Mouse (Mus musculus) Patski (cell line): ENCODE results near the gene Gas2. TPM values are rescaled to one million over a fixed set of nuclear protein-coding genes. Genes with fewer than 3 reads are reported as not detected.

Experiments
- ATAC-seq: fragments of 100-300 bp; one replicate; pipeline ENCODE4 v1.8.0; 2021
- CTCF ChIA-PET: fragments of 350-600 bp; sonication (Branson Sonifier 250); formaldehyde crosslinking; loops from one replicate; lab custom pipeline; 2022; ENCODE audit warnings: inconsistent platforms; lab: Charles Lee
- POLR2A ChIA-PET: fragments of 350-600 bp; sonication (Branson Sonifier 250); formaldehyde crosslinking; loops from one replicate; lab custom pipeline; 2022; ENCODE audit warnings: antibody characterized with exemption, inconsistent platforms; lab: Charles Lee
- DNase-seq: peaks from one replicate; pipeline ENCODE4 v3.0.0-alpha.2; 2011; ENCODE audit warnings: low read depth, low spot score
- H3K27me3 ChIP-seq: fragments of 371-371 bp; one replicate; pipeline ENCODE4 v1.5.1; 2021
- CTCF ChIP-seq: fragments of 100-300 bp; IDR thresholded peaks from one replicate; pipeline ENCODE4 v1.5.1; 2021
- in situ Hi-C: fragments of 300-500 bp; cut with MboI; formaldehyde crosslinking; loops from 3 replicates; pipeline ENCODE4 v1.11.1; 2018; ENCODE audit warnings: low pct_unique_long_range_greater_than_20kb, mixed read lengths
- polyA plus RNA-seq: library from polyadenylated mRNA; unstranded; gene quantifications from one replicate; pipeline ENCODE4 v1.2.3, GENCODE M21; 2021

Gene Gas2
- polyA plus RNA-seq, 1 experiment from 2014 or later, result 2.8 TPM

DNA sequence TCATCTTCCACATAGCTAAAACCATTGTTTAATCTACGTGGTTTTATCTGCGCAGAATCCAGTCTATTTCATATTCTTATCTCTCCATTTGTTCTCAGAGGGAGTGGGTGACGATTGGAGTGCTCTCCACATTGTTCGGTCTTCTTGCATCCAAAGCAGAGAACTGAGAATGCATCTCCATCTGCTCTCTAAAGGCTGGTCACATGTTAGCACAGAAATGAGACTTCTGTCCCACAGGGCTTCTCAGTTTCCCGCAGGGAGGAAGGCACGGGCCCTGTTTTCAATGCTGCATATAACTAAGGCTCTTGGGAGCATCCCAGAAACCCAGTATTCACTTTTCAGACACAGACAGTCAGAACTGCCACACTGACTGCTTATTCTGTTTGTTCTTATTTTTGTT lies 123.9 kb downstream of the Gas2 start:
- in situ Hi-C loops, result no loop called here
- POLR2A ChIA-PET, result no interaction called here
- ATAC-seq, result no peak
- no peak for DNase-seq
- no peak for TF ChIP-seq CTCF
- CTCF ChIA-PET, result no interaction called here
- H3K27me3 ChIP-seq, result no peaks in the 10 kb centered on the region

DNA sequence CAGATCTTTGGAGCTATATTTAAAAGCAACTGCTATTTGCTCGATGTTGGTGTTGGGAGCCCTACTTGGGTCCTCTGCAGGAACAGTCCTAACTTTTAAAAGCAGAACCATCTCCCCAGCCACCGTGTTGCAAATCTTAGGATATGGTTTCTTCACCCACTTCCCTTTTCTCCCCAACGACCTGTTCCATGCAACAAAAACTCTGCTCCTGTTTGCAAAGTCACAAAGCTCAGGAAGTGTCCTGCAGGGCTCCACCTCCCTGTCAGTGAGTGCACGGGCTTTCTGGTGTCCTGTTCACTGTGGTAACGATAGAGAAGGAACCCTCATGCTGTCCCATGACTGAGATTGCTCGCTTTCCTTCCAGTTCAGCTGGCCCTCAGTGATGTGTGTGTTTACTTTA lies 125.1 kb downstream of the Gas2 start:
- no peak for ATAC-seq
- DNase-seq, result no peak
- ChIA-PET CTCF (no interaction called here), POLR2A (no interaction called here)
- H3K27me3 ChIP-seq, result no peaks in the 10 kb centered on the region
- in situ Hi-C loops, result no loop called here
- no peak for TF ChIP-seq CTCF

DNA sequence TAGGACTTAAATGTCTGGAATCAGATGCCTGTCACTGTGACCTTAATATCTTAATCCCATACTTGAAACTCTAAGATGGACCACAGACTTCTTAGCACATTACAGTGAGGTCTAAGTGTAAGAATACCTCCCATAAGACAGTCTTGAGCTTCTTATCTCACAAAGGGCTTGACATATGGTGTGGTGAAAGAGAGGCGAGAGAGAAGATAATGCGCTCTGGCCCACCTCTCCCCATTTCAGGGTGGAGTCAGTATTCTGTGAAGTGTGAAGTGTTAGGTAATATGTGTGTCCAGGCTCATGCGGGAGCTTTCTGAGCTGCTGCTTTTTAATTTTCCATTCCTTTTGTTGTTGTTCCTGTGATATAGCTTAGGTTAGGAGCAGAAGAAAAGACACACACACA lies 129.2 kb downstream of the Gas2 start:
- in situ Hi-C loops, result no loop called here
- ChIA-PET CTCF (no interaction called here), POLR2A (no interaction called here)
- no peaks in the 10 kb centered on the region for H3K27me3 ChIP-seq
- ATAC-seq, result no peak
- TF ChIP-seq CTCF, result no peak
- no peak for DNase-seq

DNA sequence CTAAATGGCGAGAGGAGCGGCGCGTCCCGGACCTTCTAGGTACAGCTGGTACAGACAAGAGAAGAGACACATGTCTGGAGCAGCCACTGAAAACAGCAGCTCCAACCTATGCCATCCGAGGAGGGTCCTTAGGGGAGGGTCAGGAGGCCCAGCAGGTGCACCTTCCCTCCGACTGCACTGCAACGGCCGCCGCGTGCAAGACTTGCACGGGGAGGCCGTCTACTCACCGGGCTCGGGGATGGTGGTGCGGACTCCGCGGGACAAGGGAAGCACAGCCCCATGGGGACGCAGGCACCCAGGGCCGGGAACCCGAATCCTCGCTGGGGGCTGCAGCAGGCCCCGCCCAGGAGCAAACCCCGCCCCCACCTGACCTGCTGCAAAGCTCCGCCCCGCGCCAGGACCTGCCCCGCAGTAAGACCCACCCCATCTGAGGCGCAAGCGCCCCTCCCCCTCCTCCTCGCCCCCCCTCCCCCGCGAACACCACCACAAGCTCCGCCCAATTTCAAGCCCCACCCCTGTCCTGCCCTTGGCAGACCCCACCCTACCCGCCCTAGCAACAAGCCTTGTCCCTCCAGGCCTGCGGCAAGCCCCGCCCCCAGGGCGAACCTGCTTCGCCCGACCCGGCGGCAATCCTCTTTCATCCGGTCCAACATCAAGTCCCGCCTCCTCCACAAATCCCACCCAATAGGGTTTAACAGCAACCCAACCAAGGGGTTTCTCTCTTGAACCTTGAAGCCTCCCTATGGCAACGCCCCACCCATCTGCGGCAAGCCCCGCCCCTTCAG lies 143.9 kb downstream of the Gas2 start, which contains the start of gene Svip:
Svip (minus strand) TSS at position 508 of the 785 bp plus-strand sequence.
- DNase-seq (peak; percentile 87), ATAC-seq (peak; percentile 99)
- ChIA-PET CTCF (no interaction called here), POLR2A (no interaction called here)
- no peak for TF ChIP-seq CTCF
- in situ Hi-C loops, result no loop called here
- H3K27me3 ChIP-seq, result no peaks in the 10 kb centered on the region

DNA sequence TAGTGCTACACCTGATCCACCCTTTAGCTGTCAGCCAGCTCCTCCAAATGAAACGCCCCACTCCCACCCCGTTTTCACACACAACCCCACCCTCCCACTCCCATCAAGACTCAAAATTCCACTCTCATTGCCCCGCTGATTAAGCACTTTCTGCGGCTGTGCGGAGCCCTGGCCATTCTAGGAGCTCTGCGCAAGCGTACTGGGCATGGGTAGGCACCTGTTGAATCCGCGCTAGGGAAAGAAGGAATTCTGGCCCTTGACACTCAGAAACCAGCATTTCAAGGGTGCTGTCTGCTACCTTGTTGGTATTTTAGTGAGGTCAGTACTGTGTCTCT lies 144.4 kb downstream of the Gas2 start:
- ATAC-seq (peak; percentile 85), DNase-seq (no peak)
- ChIA-PET CTCF (no interaction called here), POLR2A (no interaction called here)
- in situ Hi-C loops, result no loop called here
- H3K27me3 ChIP-seq, result no peaks in the 10 kb centered on the region
- no peak for TF ChIP-seq CTCF

DNA sequence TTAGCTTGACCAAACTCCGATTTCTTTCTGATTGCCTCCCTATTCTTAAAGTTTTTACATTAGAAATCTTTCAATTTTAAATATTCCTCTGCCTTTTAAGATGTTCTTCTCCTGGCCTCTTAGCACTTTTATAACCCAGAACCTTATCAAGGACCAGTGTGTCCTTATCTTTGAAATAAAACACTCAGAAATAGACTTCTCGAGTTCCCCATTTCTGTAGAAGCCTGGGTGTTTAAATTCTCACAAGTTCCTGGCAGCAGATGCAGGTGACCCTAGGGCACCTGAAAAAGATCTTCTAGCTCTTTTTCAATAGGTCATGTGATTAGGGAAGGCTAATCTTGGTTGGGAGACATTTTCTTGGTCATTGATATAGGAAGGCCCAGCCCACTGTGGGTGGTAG lies 145.3 kb downstream of the Gas2 start:
- ATAC-seq (no peak), DNase-seq (no peak)
- no peak for TF ChIP-seq CTCF
- CTCF ChIA-PET, result interaction anchor here (0.7 kb wide), 1 partner anchor 1479 kb away, joined by 3 read pairs; no protein-coding TSS in a partner anchor
- POLR2A ChIA-PET, result no interaction called here
- H3K27me3 ChIP-seq, result no peaks in the 10 kb centered on the region
- in situ Hi-C loops, result no loop called here

DNA sequence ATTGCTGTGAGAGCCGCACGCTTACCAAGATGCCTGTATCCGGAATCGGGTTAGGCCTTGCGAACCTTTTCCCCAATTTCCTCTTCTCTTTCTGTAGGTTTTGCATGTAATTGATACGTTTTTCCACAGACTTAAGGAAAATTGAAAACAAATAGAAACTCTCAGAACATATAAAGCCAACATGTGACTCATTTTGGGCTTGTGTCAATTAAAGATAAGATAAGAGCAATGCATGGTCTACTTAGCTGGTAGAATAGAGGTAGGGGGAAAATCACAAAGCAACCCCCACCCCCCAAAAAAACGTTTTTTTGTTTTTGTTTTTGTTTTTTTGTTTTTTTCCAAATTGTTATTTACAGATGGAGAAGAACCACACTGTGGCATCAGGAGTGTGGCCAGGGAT lies 151.6 kb downstream of the Gas2 start:
- in situ Hi-C loops, result no loop called here
- CTCF ChIA-PET, result no interaction called here
- ATAC-seq, result no peak

DNA sequence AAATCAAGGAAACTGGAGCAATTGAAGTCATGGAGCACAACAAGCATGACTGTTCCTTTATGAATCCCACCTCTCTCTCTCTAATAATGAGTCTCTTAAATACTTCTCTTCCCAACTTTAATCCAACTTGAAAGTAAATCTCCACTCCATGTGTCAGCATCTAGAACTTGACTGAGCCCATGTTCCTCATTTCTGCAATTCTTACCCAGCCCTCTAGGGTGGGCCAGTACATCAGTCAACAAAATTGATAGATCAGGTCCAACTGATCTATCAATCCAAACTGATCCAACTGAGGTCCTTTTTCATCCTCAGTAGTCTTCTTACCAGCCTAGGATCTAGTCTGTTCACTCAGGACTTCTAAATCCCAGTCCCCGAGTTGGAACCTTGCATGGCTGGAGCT lies 153.4 kb downstream of the Gas2 start:
- CTCF ChIA-PET, result interaction anchor here (2.2 kb wide), 1 partner anchor 23 kb away, joined by 5 read pairs; no protein-coding TSS in a partner anchor
- no peak for TF ChIP-seq CTCF
- in situ Hi-C loops, result no loop called here

More for the DNA sequence above, 151.6 kb downstream of the Gas2 start:
- POLR2A ChIA-PET, result no interaction called here
- no peak for DNase-seq
- no peak for TF ChIP-seq CTCF
- no peaks in the 10 kb centered on the region for H3K27me3 ChIP-seq

DNA sequence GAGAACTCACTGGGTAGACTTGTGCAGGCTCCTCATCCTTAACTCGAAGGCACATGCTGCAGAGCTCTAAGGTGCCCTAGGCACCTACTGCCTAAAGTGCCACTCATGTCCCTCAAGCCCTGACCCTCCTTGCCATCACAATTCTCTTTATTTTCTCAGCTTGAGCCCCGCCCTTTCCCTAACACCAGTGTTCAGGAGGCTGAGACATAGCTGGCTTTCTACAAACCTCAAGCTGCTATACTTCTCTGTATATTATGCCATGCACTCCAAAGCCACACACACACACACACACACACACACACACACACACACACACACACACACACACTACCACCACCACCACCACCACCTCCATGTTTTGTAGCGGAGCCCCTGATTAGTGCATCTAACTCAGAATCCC lies 153.8 kb downstream of the Gas2 start, which contains the start of gene 1700015G11Rik:
1700015G11Rik (minus strand) TSS at position 101 of the 400 bp plus-strand sequence.
- ATAC-seq (no peak), DNase-seq (no peak)
- TF ChIP-seq CTCF, result no peak
- in situ Hi-C loops, result no loop called here
- no peaks in the 10 kb centered on the region for H3K27me3 ChIP-seq
- ChIA-PET POLR2A (no interaction called here), CTCF (interaction anchor here (2.2 kb wide), 1 partner anchor 23 kb away, joined by 5 read pairs; no protein-coding TSS in a partner anchor)

More for the DNA sequence above, 153.4 kb downstream of the Gas2 start:
- no peak for ATAC-seq
- no peaks in the 10 kb centered on the region for H3K27me3 ChIP-seq
- DNase-seq, result no peak
- POLR2A ChIA-PET, result no interaction called here

DNA sequence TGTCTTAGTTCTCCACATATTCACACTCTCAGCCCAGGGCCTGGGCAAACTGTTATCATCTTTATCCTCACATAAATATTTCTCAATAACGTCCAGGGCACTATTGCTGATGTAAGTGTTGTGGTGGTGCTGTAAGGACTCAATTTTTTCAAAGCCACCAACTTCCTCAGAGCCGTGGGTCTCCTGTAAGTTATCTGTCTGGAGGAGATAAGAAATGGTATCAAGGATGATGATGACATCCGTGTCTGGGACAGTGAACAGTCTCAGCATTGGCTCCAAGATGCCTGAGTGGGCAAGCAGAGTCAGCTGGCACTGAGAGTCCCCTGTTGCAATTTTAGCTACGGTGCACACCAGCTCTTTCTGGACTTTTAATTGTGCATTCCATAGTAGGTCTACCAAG lies 160.2 kb downstream of the Gas2 start:
- ATAC-seq, result no peak
- peaks cover 3% of the 10 kb centered on the region for H3K27me3 ChIP-seq
- no peak for TF ChIP-seq CTCF
- DNase-seq, result no peak
- CTCF ChIA-PET, result interaction anchor here (3.7 kb wide), 1 partner anchor 15 kb away, joined by 11 read pairs; no protein-coding TSS in a partner anchor
- POLR2A ChIA-PET, result interaction anchor here (0.6 kb wide), 1 partner anchor 26 kb away, joined by 3 read pairs; no protein-coding TSS in a partner anchor
- in situ Hi-C loops, result no loop called here

DNA sequence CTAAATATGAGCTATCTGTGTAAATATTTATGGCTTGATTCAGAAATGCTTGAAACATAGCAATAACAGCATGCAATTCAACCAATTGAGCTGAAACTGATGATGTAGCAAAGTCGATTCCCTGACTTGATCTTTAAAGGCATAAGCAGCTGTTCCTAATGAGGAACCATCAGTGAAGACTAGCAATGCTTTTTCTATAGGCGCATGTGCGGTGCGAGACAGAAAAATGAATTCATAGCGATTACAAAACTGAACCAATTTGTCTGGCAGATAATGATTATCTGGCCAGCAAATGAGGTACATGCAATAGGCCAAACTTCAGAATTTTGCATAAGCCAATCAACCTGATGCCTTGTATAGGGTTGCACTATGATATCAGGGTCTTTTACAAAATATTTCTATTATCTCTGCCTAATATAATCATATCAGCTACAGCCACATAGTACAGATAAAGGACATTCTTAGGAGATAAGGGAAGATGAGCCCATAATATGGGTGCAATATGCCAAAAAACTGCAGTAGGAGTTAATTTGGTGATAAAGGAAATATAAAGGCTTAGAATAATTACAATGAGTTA lies 162.3 kb downstream of the Gas2 start:
- ATAC-seq (no peak), DNase-seq (no peak)
- no peak for TF ChIP-seq CTCF
- ChIA-PET CTCF (interaction anchor here (1.0 kb wide), 1 partner anchor 14 kb away, joined by 3 read pairs; no protein-coding TSS in a partner anchor), POLR2A (no interaction called here)
- peaks cover 3% of the 10 kb centered on the region for H3K27me3 ChIP-seq
- in situ Hi-C loops, result no loop called here
